Mouse (Mus musculus) testis, adult 2 months (tissue): ENCODE data around the gene Nap1l1. TPM values are rescaled to one million over a fixed set of nuclear protein-coding genes. Genes with fewer than 3 reads are reported as not detected.

Experiments
- H3K27ac ChIP-seq: fragments of 200-500 bp; 2 replicates; pipeline ENCODE4 v1.5.1; 2012; ENCODE audit warnings: low read depth, low read length; ENCODE audit not compliant: control insufficient read depth, insufficient read depth
- H3K27me3 ChIP-seq: fragments of 200-500 bp; 2 replicates; pipeline ENCODE4 v1.6.1; 2012; ENCODE audit warnings: mild to moderate bottlenecking, low read length, moderate library complexity; ENCODE audit not compliant: control insufficient read depth, insufficient read depth
- H3K36me3 ChIP-seq: fragments of 200-500 bp; 2 replicates; pipeline ENCODE4 v1.6.1; 2012; ENCODE audit warnings: mild to moderate bottlenecking, low read length; ENCODE audit not compliant: control insufficient read depth, insufficient read depth
- H3K4me1 ChIP-seq: fragments of 200-500 bp; 2 replicates; pipeline ENCODE4 v1.6.1; 2012; ENCODE audit warnings: low read length; ENCODE audit not compliant: control insufficient read depth, insufficient read depth
- H3K4me3 ChIP-seq: fragments of 200-500 bp; 2 replicates; pipeline ENCODE4 v1.5.1; 2012; ENCODE audit warnings: low read depth, mild to moderate bottlenecking, low read length, moderate library complexity, mixed read lengths; ENCODE audit not compliant: control insufficient read depth
- CTCF ChIP-seq: fragments of 200-500 bp; IDR thresholded peaks from 2 replicates; pipeline ENCODE4 v1.5.1; 2012; ENCODE audit warnings: low read depth, mild to moderate bottlenecking, inconsistent platforms, low read length, moderate library complexity; ENCODE audit not compliant: control insufficient read depth, insufficient read depth, insufficient replicate concordance
- POLR2A ChIP-seq: fragments of 200-500 bp; IDR thresholded peaks from 2 replicates; pipeline ENCODE4 v1.6.1; 2012; ENCODE audit warnings: low read depth, mild to moderate bottlenecking, inconsistent platforms, low read length, moderate library complexity; ENCODE audit not compliant: control insufficient read depth
- polyA plus RNA-seq: library from polyadenylated mRNA; depleted of rRNA; stranded (reverse); fragments of >200 nt; gene quantifications from 2 replicates; pipeline ENCODE4 v1.2.3, GENCODE M21; 2012; rRNA removed

Gene Nap1l1
- polyA plus RNA-seq, 1 experiment, result 23.5 TPM

DNA sequence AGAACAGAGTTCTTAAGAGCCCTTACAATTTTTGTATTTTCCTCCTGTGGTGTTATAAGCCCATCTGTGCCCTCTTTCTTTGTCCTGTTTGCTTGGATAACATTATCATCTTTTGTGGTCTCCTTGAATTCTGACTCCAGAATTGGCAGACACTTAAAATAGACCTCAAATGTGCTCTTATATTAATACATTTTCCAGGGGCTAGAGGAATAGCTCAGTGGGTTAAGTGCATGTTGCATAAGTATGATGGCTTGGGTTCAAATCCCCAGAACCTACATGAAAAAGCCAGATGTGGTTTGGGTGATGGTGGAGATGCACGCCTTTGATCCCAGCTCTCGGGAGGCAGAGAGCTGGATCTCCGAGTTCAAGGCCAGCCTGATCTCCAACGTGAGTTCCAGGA is 71.3 kb downstream of the Nap1l1 start:
- Histone ChIP-seq H3K27ac (no peak overlapping the region), H3K27me3 (no peaks in the 10 kb centered on the region), H3K4me3 (no peak overlapping the region), H3K36me3 (no peaks in the 10 kb centered on the region), H3K4me1 (peaks cover 6% of the 10 kb centered on the region)
- no peak for TF ChIP-seq CTCF
- no peak for TF ChIP-seq POLR2A

DNA sequence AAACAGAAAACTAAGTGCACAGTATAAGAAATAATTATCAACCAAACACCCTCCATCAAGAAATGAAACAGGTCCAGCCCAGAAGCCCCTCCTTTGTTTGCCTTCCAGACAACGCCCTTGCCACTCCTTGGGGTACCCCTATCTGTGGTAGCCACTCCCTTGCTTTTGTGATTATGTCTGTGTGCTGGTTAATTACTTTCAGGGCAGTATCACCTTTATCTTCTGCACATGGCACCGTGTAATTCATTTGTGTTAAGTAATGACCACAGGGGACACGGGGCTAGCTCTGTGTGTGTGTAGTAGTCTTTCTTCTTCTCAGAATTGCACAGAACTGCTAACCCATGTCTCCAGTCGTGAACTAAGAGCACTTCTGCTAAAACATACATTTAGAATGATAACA is 72.6 kb downstream of the Nap1l1 start:
- Histone ChIP-seq H3K36me3 (no peaks in the 10 kb centered on the region), H3K27me3 (no peaks in the 10 kb centered on the region), H3K27ac (no peak overlapping the region)

More for the DNA sequence above, 72.6 kb downstream of the Nap1l1 start:
- no peak for TF ChIP-seq CTCF
- no peak for TF ChIP-seq POLR2A
- Histone ChIP-seq H3K4me3 (peak overlapping the region; percentile 63; the same call in 1 of the 2 replicates), H3K4me1 (peaks cover 1% of the 10 kb centered on the region; the same call in 1 of the 2 replicates)

Other genes starting within 250 kb of the Nap1l1 start
- gene Bbs10, start 174.5 kb upstream of the Nap1l1 start, polyA plus RNA-seq, result 5.3 and 6.8 TPM in 2 replicates
- gene Phlda1, start 33.1 kb downstream of the Nap1l1 start, polyA plus RNA-seq, result 0.28 and 1.2 TPM in 2 replicates